Mouse (Mus musculus): ENCODE measurements at regions not wholly inside any gene's neighbourhood (a gene's known extent, or its start where the extent isn't known, plus 50 kb on each side); places are given as distances from the start of the nearest gene placed in this dataset.

DNA sequence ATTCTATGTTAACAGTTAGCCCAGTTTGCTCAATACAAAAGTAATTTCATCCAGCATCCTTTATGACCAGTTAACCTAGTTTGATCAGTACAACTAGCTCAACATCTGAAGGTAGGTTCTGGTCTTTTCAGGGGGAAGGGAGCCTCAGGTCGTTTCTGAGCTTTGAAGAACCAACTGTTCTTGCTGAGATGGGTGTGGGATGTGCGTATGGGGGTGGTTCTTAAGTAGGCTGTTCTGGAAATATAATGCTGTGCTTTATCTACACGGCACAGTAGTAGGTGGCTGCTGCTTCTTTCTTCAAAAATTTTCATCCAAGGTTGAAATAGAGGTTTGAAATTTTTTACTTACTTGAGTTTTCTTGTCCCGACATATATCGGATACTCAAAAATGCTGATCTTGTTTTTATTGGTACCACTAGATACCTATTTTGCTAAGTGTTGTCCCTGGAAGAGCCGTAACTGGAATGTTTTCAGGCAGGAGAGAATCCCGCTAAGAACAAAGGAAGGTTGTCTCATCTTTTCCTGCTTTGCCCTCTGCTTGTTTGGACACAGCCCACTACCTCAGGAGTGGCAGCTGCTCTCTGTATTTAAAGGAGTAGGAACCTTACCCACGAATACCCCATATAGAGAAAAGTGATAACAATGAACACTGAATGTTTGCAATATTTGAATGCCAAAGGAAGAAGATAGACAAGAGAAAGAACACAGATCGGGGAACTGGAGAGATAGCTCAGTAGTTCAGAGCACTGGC is 275.5 kb downstream of the Cdh10 start:
- DNase-seq = no peak

DNA sequence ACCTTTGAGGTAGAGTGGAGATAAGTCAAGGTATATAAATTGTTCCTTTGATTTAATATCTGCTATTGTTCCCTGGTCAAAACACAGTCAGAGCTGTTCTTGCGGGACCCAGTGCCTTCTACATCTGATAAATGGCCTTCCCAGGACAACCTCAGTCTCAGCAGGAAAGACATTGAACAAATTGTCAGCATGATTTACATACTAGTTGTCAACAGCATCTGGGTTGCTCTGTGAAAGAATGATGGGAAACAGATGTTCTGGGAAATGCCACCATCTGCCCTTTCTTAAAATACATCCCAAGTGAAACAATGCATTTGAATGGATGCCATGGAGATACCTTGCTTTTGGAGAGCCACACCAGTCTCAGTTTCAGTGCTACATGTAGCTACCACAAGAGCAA is 296.2 kb downstream of the Cdh10 start:
- DNase-seq = no peak

DNA sequence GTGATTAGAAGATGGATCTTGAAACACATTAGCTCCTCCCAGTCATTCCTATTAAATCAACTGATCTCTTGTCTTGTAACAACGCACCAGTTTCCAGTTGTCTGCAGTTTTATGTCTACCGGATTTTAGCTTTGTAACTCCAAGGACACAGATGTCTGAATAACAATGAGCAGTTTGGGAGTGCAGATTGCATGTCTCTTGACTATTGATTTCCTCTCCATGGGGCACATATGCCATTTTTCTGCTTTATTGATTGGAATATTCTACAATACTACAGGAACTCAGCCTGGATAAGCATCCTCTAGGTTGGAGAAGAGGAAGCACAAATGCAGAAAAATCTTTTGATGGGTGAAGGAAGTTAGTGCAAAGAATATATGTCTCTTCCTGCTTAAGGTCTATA is 300.2 kb downstream of the Cdh10 start:
- DNase-seq = no peak

DNA sequence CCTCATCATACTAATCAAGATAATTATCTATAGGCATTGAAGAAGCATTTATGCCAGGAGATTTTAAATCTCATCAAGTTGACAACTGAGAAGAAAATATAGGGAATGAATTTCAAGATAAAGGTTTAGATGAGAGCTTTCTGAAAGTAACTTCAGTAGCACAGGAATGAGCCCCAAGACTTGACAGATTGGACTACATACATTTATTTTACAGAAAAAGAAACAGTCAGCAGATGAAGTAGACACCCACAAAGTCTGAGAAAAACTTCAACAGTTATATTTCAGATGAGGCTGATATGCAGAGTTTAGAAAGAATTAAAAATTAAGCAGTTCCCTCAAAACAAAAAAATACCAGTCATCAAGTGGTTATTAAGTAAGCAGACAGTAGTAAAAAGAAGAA is 308.7 kb downstream of the Cdh10 start:
- no peak for DNase-seq

DNA sequence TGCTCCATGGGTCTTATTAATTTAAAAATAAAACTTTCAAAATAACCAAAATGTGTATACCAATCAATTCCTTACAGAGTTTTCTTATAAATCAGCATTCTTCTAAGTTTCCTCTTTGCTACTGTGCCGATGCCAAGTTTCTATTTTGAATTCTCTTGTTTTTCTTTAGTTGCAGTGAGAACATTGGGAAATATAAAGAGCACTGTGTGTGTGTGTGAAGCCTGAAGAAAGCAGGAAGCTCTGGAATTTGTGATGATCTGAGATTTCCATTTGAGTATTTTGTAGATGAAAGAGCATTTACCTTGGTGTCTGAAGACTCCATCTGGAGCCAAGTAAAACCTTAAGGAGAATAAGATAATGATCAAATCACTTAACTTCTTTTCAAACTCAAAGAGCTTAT is 310.6 kb downstream of the Cdh10 start:
- no peak for DNase-seq

DNA sequence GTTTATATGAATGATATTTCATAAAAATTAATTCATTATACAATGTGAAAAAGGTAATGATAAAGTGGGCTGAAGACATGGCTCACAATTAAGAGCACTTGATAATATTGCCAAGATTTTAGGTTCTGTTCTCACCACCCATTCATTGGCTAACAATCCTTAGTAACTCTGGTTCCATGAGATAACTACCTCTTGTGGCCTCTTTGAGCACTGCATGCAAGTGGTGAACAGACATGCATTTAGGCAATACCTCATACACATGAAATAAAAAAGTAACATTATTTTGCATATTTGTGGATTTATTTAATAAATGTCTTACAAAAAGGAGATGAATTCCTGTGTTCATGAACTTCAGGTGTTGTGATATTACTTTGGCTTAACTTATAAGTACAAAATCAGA is 334.9 kb downstream of the Cdh10 start:
- DNase-seq = no peak

DNA sequence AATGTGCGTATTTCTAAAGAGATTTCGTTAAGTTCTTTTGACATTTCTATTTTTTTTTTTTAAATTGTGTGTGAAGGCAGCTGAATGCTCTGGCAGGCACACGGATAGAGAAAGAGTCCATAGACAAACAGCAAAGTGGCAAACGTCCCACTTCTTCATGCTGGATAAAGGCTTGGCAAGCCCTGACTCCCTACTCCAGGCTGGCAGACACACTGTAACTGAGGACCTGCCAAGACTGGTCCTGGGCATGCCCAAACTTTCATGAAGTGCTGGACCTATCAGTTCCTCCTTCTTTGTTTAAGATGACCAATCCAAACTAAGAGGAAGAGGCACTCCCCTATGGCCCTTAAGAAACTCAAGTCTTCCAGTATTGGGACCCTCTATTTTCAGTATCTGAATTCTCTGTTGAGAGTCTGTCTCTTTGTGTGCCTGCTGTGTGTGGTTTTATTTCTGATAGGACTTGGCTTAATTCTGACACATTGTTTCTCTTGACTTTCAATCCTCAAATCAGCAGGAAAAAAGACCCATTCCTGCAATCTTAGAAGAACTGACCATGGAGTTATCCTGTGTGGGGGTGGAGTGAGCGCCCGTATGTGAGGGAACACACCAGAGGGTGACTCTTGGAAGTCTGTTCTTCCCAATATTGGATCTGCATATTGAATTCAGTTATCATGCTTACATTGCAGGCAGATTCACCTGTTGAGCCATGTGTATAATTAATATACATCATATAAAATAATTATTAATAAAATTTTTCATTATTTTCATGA is 343.6 kb downstream of the Cdh10 start:
- DNase-seq = peak; percentile 51

DNA sequence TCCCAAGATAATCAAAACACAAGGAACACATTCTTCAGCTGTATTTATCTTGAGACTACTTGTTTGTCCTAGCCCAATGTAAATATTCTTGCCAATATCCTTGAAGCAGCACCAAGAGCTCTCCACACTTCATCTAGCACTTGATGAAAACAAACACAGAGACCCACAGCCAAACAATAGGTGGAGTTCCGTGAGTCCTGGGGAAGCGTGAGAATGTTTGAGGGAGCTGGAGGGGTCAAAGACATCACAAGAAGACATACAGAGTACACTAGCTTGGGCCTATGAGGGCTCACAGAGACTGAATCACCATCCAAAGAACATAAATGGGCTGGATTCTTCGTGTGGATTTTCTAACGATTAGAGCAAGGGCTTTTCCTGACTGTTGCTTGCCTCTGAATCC is 356.7 kb downstream of the Cdh10 start:
- no peak for DNase-seq
